Mouse (Mus musculus) c-Kit-positive CD71-positive TER-119-negative erythroid progenitor cells, embryonic 14.5 days (primary cell): Measurements from ENCODE around the gene Olfr1242.

Source experiments
- DNase-seq: peaks from one replicate; pipeline ENCODE4 v3.0.0-alpha.2; 2013; ENCODE audit warnings: low read depth

Olfr1242 gene

GRCm38 (mm10) chr2:89498235-89498634 lies at the start of gene Olfr1242:
Gene Olfr1242 (minus strand): TSS chr2:89498335.
- DNase-seq: no peak

GRCm38 (mm10) chr2:89544516-89544915 lies 46.4 kb upstream of the Olfr1242 start:
- no peak for DNase-seq

GRCm38 (mm10) chr2:89539923-89540322 lies 41.8 kb upstream of the Olfr1242 start:
- DNase-seq: no peak

- DNase-seq: no peak
Observed at GRCm38 (mm10) chr2:89531387-89531786, 33.3 kb upstream of the Olfr1242 start, which contains the start of gene Olfr1243. Gene Olfr1243 (minus strand): TSS chr2:89531487.

- no peak for DNase-seq
Observed at GRCm38 (mm10) chr2:89487026-89487425, 11.1 kb downstream of the Olfr1242 start, which contains the start of gene Olfr1241. Gene Olfr1241 (minus strand): TSS chr2:89487126.

GRCm38 (mm10) chr2:89442900-89443299 lies 55.2 kb downstream of the Olfr1242 start, which contains the start of gene Olfr1240:
Gene Olfr1240 (minus strand): TSS chr2:89443000.
- DNase-seq: no peak
